Mouse (Mus musculus) intestine, embryonic 16.5 days (tissue): ENCODE data around the gene Nudt7. TPM values are rescaled to one million over a fixed set of nuclear protein-coding genes. Genes with fewer than 3 reads are reported as not detected.

ENCODE experiments used
- ATAC-seq: fragments of 200-750 bp; cut with Nextera tagmentation; 2 replicates; pipeline ENCODE4 v1.8.0; 2017; ENCODE audit warnings: moderate TSS enrichment, moderate library complexity
- H3K27ac ChIP-seq: fragments of 300-500 bp; sonication (generic); 2 replicates; pipeline ENCODE4 v1.5.1; 2014; ENCODE audit warnings: mild to moderate bottlenecking, low read length
- H3K27me3 ChIP-seq: fragments of 300-500 bp; sonication (generic); replicated peaks from 2 replicates; pipeline ENCODE4 v1.6.1; 2014; ENCODE audit warnings: low read length, control low read depth, mixed read lengths; ENCODE audit not compliant: control insufficient read depth, insufficient read depth
- H3K36me3 ChIP-seq: fragments of 300-500 bp; sonication (generic); 2 replicates; pipeline ENCODE4 v1.6.1; 2014; ENCODE audit warnings: low read length, control low read depth; ENCODE audit not compliant: control insufficient read depth, insufficient read depth
- H3K4me1 ChIP-seq: fragments of 300-500 bp; sonication (generic); 2 replicates; pipeline ENCODE4 v1.6.1; 2014; ENCODE audit warnings: low read length, control low read depth, mixed read lengths; ENCODE audit not compliant: control insufficient read depth, insufficient read depth
- H3K4me2 ChIP-seq: fragments of 300-500 bp; sonication (generic); 2 replicates; pipeline ENCODE4 v1.6.1; 2014; ENCODE audit warnings: low read depth, low read length, control low read depth
- H3K4me3 ChIP-seq: fragments of 300-500 bp; sonication (generic); 2 replicates; pipeline ENCODE4 v1.5.1; 2014; ENCODE audit warnings: mild to moderate bottlenecking, low read length
- H3K9ac ChIP-seq: fragments of 300-500 bp; sonication (generic); 2 replicates; pipeline ENCODE4 v1.6.1; 2014; ENCODE audit warnings: low read depth, low read length
- H3K9me3 ChIP-seq: fragments of 300-500 bp; sonication (generic); 2 replicates; pipeline ENCODE4 v1.6.1; 2016; ENCODE audit warnings: low read length, control low read depth; ENCODE audit not compliant: control insufficient read depth
- WGBS: fragments of 180-500 bp; shearing (Covaris S2); extraction: QIAGEN DNeasy Blood & Tissue Kit; methylation state at CpG from one replicate; pipeline ENCODE4 v1.1.7; 2014; 5-methylcytosine and 5-hydroxymethylcytosine counted together
- polyA plus RNA-seq: library from polyadenylated mRNA; unstranded; fragments of >200 nt; fragmentation: Nextera tagmentation; extraction: Ambion mirVana; gene quantifications from 2 replicates; pipeline ENCODE4 v1.2.1, GENCODE M21; 2015

Nudt7 gene
- polyA plus RNA-seq, 1 experiment from 2014 or later, result 35.0 TPM

DNA sequence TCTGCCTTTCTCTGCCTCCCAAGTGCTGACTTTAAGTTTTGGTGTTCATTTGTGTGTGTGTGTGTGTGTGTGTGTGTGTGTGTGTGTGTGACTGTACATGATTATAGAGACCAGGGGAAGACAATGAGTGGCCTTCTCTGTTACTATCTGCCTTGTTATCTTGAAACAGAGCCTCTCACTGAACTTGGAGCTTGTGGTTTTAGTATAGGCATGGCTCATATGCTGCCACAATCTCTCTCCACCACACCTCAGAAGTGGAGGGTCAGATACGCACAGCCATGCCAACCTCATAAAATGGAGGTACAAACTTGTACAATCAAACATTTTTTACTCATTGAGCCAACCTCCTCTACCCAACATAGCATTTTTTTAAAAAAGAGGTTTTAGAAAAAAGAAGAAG lies 3.4 kb downstream of the Nudt7 start:
- Histone ChIP-seq H3K9ac (no peak overlapping the region), H3K36me3 (no peaks in the 10 kb centered on the region), H3K4me3 (no peak overlapping the region), H3K27ac (no peak overlapping the region), H3K27me3 (no peaks in the 10 kb centered on the region), H3K4me2 (no peak overlapping the region), H3K9me3 (no peaks in the 10 kb centered on the region), H3K4me1 (peaks cover 8% of the 10 kb centered on the region; the same call in 1 of the 2 replicates)
- 98% methylated on average over 1 of the region's 1 CpGs for WGBS
- ATAC-seq, result no peak

GRCm38 (mm10) chr8:114137181-114137580 lies 3.8 kb downstream of the Nudt7 start:
- 79% methylated on average over 5 of the region's 5 CpGs for WGBS
- Histone ChIP-seq H3K4me1 (peaks cover 8% of the 10 kb centered on the region; the same call in 1 of the 2 replicates), H3K9me3 (no peaks in the 10 kb centered on the region), H3K4me2 (no peak overlapping the region), H3K9ac (no peak overlapping the region), H3K27me3 (no peaks in the 10 kb centered on the region), H3K36me3 (no peaks in the 10 kb centered on the region), H3K4me3 (no peak overlapping the region), H3K27ac (no peak overlapping the region)
- ATAC-seq, result no peak

- Histone ChIP-seq H3K4me1 (no peaks in the 10 kb centered on the region), H3K27ac (no peak overlapping the region), H3K9ac (no peak overlapping the region), H3K4me3 (no peak overlapping the region), H3K27me3 (no peaks in the 10 kb centered on the region), H3K9me3 (no peaks in the 10 kb centered on the region), H3K4me2 (no peak overlapping the region), H3K36me3 (no peaks in the 10 kb centered on the region)
- 70% methylated on average over 2 of the region's 2 CpGs for WGBS
- no peak for ATAC-seq
Observed at GRCm38 (mm10) chr8:114140437-114140836, 7.1 kb downstream of the Nudt7 start.

DNA sequence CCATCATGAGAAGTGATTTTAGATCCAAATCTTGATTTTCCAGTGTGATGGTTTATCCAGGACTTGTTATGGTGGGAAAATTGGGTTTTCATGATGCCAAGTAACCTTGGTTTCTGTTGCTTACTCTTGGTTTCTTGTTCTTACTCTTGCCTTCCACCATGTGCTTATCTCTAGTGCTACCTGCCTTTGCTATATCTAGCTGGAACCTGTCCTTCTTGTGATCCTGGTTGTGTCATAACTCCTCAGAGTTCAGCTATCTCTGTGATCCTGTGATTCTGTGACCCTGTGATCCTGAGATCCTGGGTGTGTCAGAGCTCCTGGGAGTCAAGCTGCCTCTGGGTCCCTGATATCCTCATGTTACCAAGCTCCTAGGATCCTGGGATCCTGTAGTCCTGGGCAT lies 8.8 kb downstream of the Nudt7 start:
- peak; percentile 85 for ATAC-seq
- Histone ChIP-seq H3K4me1 (no peaks in the 10 kb centered on the region), H3K9me3 (no peaks in the 10 kb centered on the region)

GRCm38 (mm10) chr8:114143645-114144290 lies 10.4 kb downstream of the Nudt7 start:
- H3K36me3 ChIP-seq, result peaks cover 10% of the 10 kb centered on the region; the same call in 1 of the 2 replicates
- ATAC-seq, result no peak
- no peaks in the 10 kb centered on the region for H3K9me3 ChIP-seq
- no peak overlapping the region for H3K4me2 ChIP-seq
- no peaks in the 10 kb centered on the region for H3K27me3 ChIP-seq
- H3K4me3 ChIP-seq, result no peak overlapping the region
- 84% methylated on average over 4 of the region's 4 CpGs for WGBS
- no peaks in the 10 kb centered on the region for H3K4me1 ChIP-seq
- no peak overlapping the region for H3K27ac ChIP-seq
- H3K9ac ChIP-seq, result no peak overlapping the region

More for the DNA sequence above, 8.8 kb downstream of the Nudt7 start:
- H3K27ac ChIP-seq, result no peak overlapping the region
- no peaks in the 10 kb centered on the region for H3K27me3 ChIP-seq
- H3K4me2 ChIP-seq, result no peak overlapping the region
- no peaks in the 10 kb centered on the region for H3K36me3 ChIP-seq
- no peak overlapping the region for H3K4me3 ChIP-seq
- no peak overlapping the region for H3K9ac ChIP-seq

GRCm38 (mm10) chr8:114153311-114154045 lies 20.1 kb downstream of the Nudt7 start:
- H3K27ac ChIP-seq, result no peak overlapping the region
- 74% methylated on average over 6 of the region's 6 CpGs for WGBS
- no peak for ATAC-seq

DNA sequence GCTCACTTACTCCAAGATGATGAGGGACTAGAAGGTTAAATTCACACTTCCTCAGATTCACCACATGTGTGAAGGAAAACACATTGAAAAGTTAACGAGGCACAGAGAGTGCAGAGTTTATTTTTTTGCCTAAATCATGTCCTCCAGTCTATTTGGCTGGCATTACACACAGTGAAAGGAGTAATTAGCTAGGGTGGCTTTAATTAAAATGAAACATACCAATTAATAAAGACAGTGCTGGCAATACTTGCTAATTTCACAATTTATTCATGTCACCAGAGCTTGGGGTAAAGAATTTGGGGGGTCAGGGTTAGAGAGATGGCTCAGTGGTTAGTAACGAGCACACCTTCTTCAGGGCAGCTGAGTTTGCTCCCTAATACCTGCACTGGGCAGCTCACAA lies 25.2 kb downstream of the Nudt7 start:
- Histone ChIP-seq H3K9me3 (no peaks in the 10 kb centered on the region), H3K36me3 (no peaks in the 10 kb centered on the region), H3K4me1 (no peaks in the 10 kb centered on the region), H3K27ac (no peak overlapping the region), H3K27me3 (no peaks in the 10 kb centered on the region), H3K4me3 (no peak overlapping the region), H3K9ac (no peak overlapping the region), H3K4me2 (no peak overlapping the region)
- no peak for ATAC-seq
- 75% methylated on average over 2 of the region's 2 CpGs for WGBS

More at GRCm38 (mm10) chr8:114153311-114154045, 20.1 kb downstream of the Nudt7 start:
- H3K27me3 ChIP-seq, result no peaks in the 10 kb centered on the region
- no peak overlapping the region for H3K4me2 ChIP-seq
- no peaks in the 10 kb centered on the region for H3K9me3 ChIP-seq
- H3K4me1 ChIP-seq, result no peaks in the 10 kb centered on the region
- no peak overlapping the region for H3K9ac ChIP-seq
- peaks cover 4% of the 10 kb centered on the region; the same call in 1 of the 2 replicates for H3K36me3 ChIP-seq
- no peak overlapping the region for H3K4me3 ChIP-seq

DNA sequence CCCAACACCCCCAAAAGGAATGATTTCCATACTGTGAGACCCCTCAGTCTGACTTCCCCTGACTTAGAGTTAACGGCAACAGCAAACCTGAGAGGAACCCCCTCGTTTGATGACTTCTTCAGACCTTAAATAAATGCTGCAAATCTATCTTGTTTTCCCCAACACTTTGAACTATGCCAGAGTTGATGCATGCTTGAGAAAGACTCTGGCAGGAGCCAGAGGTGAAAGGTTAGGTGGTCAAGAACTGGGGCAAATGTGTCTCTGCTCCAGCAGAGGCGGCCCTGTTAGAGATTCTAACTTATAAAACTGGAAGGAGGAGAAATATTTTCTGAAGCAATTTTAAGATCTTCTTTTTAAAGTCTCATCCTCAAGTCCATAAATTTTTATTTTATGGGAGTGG lies 26.3 kb downstream of the Nudt7 start:
- Histone ChIP-seq H3K4me1 (no peaks in the 10 kb centered on the region), H3K27me3 (no peaks in the 10 kb centered on the region), H3K9me3 (no peaks in the 10 kb centered on the region), H3K27ac (no peak overlapping the region), H3K4me3 (no peak overlapping the region), H3K36me3 (no peaks in the 10 kb centered on the region), H3K9ac (no peak overlapping the region), H3K4me2 (no peak overlapping the region)
- WGBS, result 74% methylated on average over 3 of the region's 3 CpGs
- no peak for ATAC-seq

DNA sequence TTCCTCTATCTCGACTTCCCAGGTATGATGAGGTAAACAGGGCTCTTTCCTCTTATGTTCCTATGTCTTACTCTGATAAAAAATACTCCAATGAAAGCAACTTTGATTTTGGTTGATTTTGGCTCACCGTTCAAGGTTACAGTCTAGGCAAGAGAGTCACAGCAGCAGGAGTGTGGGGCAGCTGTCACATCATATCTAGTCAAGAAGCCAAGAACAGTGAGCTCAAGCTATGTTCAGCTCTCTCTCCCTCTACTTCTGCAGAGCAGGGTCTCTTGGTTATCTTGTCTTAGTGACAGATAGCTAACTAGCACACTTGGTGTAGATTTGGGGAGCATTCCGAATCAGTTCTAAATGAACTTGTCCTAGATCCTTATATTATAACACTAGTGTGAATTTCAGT lies 30.5 kb downstream of the Nudt7 start:
- Histone ChIP-seq H3K4me2 (no peak overlapping the region), H3K4me3 (no peak overlapping the region), H3K4me1 (no peaks in the 10 kb centered on the region), H3K9me3 (no peaks in the 10 kb centered on the region), H3K9ac (no peak overlapping the region), H3K27ac (no peak overlapping the region), H3K36me3 (no peaks in the 10 kb centered on the region), H3K27me3 (no peaks in the 10 kb centered on the region)
- WGBS, result 79% methylated on average over 3 of the region's 3 CpGs
- ATAC-seq, result no peak
